Mouse (Mus musculus) ovary, postnatal 36 days (tissue): ENCODE data around the gene Ptk6.

Experiments
- DNase-seq: peaks from one replicate; pipeline ENCODE4 v3.0.0; 2022; ENCODE audit warnings: low spot score, mixed read lengths

The Ptk6 gene

DNA sequence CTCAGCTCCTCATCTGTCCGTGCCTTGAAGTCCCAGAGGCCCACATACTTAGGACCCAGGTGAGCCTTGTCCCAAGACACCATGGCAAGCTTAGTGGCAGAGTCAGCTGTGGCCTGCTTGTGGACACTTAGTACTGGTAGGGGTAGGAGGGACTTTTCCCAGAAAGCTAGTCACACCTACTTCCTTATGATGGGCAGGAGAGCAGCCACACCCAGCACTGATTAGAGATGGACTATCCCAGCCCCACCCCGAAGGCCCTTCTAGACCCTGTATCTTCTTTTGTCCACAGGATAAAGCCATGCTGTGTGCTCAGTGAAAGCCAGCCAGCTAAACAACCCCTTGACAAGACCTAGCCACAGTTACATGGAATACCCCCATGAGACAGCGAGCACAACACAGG lies at the start of gene Ptk6:
Gene Ptk6 (minus strand): TSS at position 368 of the 400 bp plus-strand sequence.
- no peak for DNase-seq

DNA sequence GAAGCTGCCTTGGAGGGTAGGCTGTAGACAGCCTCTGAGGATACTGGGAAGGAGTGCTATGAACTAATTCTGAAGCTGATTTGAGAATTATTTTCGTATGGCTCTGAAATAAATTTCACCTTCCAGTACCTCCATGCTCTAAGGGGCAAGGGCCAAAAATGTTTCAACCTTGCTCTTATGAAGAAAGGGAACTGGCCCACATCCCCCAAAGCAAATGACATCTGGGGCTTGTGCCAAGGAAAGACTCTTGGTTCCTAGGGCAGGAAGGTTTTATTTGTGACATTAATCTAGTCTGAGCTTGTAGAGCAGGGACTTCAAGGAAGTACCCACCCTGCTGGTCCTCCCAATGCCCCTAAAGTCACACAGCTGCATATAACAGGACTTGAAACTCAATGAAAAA lies 49.3 kb upstream of the Ptk6 start:
- no peak for DNase-seq

- no peak for DNase-seq
Observed at GRCm38 (mm10) chr2:181249217-181249616, 46.6 kb upstream of the Ptk6 start.

GRCm38 (mm10) chr2:181245031-181245430 lies 42.4 kb upstream of the Ptk6 start:
- no peak for DNase-seq

DNA sequence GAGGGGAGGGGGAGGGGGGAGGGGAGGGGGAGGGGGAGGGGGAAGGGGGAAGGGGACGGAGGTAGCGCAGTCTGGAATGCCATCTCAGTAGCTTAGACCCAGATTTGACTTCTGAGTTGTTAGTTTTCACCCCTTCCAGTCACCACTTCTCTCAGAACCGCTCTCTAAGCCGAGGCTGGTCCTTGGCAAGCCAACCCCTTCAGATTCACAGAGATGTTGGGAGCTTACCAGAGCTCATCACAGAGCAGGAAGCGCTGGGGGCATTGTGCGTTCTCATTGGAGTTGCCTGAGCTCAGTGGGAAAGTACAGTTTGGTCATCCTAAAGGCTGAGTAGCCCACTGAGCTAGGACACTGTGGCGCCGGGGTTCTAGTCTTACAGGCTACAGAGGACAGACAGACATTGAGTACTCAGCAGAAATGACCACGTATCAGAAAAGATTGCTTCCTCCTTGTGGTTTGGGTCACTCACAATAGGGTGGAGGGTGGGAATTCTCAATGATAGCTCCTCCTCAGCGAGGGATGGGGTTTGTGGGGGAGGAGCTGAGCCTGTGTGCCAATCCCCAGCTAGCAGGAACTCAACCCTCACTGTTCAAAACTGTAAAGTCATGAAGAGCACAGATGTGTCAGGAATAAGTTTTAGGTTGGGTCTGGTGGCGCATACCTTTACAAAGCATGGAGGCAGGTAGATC lies 41.3 kb upstream of the Ptk6 start:
- no peak for DNase-seq

DNA sequence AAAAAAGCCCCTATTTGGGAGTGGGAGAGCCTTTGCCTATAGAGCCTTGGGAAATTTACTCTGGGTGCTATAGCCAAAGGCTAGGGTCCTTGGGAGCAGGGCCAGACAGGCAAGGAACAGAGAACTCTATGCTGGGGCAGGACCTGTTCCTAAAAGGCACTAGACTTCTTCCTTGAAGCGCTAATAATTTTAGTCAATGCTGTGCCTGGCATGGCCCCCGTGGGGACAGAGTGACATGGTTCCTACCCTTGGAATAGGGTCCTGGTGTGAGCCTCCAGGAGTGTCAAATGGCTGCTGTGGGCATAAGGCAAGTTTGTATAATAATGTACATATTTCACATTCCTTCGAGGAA lies 39.7 kb upstream of the Ptk6 start:
- DNase-seq: no peak

- DNase-seq: peak; percentile 47
Observed at GRCm38 (mm10) chr2:181241602-181242313, 39.2 kb upstream of the Ptk6 start, which contains the start of gene Helz2. TSS of gene Helz2 (minus strand) at chr2:181242027.

GRCm38 (mm10) chr2:181240806-181241440 lies 38.3 kb upstream of the Ptk6 start:
- no peak for DNase-seq

DNA sequence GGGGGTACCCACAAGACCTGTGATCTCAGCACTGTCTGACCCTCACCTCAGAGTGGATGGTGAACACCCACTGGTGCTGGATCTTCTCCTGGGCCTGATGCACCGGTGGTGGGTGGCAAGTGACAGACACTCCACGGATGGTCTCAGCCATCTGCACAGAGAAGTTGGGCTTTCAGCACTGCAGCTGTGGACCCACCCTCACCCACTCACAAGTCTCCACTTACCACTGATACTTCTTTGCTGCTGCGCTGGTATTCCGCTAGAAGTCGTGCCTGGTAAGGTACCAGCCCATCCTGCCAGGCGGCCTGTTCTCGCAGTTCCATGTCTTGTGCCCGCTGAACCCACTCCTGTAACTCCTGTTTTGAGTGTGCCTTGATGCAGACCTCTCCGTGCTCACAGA lies 36.7 kb upstream of the Ptk6 start:
- no peak for DNase-seq

- no peak for DNase-seq
Observed at GRCm38 (mm10) chr2:181238861-181239260, 36.3 kb upstream of the Ptk6 start.

- DNase-seq: no peak
Observed at GRCm38 (mm10) chr2:181238091-181238610, 35.6 kb upstream of the Ptk6 start.

- no peak for DNase-seq
Observed at GRCm38 (mm10) chr2:181237251-181238014, 34.8 kb upstream of the Ptk6 start.

- DNase-seq: no peak
Observed at GRCm38 (mm10) chr2:181235681-181236566, 33.3 kb upstream of the Ptk6 start.

DNA sequence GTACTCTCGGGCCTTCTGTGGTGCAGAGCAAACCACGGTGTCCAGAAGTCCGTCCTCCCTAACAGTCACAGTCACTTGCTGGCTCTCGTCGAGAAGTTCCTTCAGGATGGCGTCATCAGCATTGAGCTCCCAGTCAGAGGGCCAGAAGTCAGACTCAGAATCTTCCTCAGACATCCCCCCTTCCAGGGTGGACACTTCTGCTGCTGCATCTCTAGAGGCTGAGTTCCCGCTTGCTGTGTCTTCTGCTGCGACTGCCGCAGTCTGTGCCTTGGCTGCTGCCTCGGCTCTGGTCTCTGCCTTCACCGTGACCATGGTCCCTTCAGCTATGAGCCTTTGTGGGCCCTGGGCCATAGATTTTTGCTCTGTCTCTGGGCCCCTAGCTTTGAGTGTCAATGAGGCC lies 32.1 kb upstream of the Ptk6 start:
- DNase-seq: no peak

DNA sequence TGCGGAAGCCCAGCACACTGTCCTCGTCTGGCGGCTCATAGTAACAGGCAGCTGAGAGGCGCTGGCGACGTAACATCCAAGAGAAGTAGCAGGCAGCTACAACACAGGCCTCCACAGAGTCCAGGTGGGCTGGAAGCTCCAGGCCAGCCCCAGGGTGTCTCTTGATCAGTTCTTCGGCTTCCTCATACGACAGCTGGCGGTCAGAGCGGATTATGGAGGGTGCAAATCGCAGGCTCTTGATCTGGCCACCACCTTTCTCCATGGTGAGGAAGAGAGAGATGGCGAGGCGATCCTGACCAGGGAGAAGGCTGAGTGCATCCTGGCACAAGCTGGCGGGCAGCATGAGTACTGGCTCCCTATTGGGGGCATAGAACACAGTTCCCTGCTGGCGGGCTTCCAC lies 30.9 kb upstream of the Ptk6 start:
- no peak for DNase-seq

- no peak for DNase-seq
Observed at GRCm38 (mm10) chr2:181231171-181231570, 28.6 kb upstream of the Ptk6 start.

- no peak for DNase-seq
Observed at GRCm38 (mm10) chr2:181228335-181228734, 25.7 kb upstream of the Ptk6 start.

DNA sequence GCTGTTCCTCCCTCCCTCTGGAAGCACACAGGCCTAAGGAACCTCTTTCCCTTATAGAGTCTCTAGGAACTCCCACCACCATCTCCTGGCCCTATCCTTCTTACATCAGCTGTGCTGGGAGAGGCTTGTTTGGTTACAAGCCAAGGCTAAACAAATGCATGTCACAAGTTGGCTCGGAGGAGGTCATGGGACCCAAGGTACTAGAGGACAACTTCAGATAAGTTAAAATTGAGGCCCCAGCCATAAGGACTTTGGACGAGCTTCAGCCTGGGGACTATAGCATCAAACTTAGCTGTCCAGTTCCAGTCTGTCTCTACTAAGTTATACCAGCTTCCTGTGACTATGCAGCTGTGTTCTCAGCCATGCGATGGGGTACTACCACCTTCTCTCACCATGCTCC lies 24.5 kb upstream of the Ptk6 start:
- no peak for DNase-seq

GRCm38 (mm10) chr2:181224994-181225393 lies 22.4 kb upstream of the Ptk6 start:
- DNase-seq: no peak

DNA sequence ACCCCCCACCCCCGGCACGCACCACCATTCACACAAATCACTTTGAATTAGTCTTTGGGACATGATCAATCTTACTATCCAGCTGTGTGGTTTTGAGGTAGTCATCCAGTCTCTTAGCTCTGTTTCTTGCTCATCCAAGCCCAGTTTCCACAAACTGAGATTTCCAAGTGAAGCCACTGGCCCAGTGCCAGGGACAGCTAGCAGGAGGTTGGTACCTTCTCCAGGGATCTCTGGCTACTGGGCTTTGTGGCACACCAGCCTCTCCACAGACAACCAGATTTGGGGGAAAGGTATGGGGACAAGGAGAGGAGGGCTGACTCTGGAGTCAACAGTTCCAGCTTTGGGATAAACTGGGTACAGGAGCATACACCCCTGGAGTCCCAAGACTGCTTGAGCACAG lies 17.8 kb upstream of the Ptk6 start:
- no peak for DNase-seq

GRCm38 (mm10) chr2:181219538-181220216 lies 17.1 kb upstream of the Ptk6 start, which contains the start of gene Fndc11:
TSS of gene Fndc11 (plus strand) at chr2:181220013.
- peak; percentile 67 for DNase-seq
